Mouse (Mus musculus): Measurements from ENCODE around the gene Tctex1d4. TPM values are rescaled to one million over a fixed set of nuclear protein-coding genes. Genes with fewer than 3 reads are reported as not detected.

The Tctex1d4 gene
- polyA plus RNA-seq (2012; rRNA removed): 0.31 and 0.47 TPM in 2 replicates

DNA sequence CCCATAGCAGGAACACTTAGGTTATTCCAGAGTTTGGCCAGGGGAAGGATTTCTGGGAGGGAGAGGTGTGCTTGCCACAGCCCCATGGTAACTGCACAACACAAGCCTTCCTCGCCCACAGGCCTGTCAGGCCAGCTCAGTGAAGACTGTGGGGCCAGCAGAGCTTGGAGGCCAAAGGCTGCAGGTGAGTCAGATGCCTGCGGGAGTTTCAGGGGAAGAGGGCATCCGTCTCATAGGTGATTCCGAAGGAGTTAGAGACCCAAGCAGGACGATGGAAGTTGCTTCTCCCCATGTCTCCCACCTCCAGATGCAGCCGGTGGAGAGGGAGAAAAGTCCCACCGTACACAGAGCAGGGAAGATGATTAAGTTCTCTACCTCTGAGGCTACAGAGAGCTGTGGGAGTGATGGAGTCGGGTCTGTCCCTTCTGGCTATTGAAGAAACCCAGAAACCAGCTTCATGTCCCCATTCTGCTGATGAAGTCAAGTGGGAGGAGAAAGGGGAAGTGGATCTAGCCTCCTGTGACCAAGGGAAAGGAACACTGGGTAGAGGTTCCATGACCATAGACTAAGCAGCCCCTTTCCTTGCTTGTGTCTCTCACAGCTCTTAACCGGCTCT lies at the start of gene Tctex1d4:
TSS of gene Tctex1d4 (plus strand) at position 120 of the 616 bp plus-strand sequence.
- 66% methylated on average over 9 of the region's 9 CpGs for WGBS
- DNase-seq (ENCODE audit: low read depth, low spot score): no peak

- 75% methylated on average over 7 of the region's 7 CpGs for WGBS
- no peak for DNase-seq (ENCODE audit: low read depth, low spot score)
Measured at GRCm38 (mm10) chr4:117087948-117088640, 38.5 kb upstream of the Tctex1d4 start.

GRCm38 (mm10) chr4:117090586-117090985 lies 36.0 kb upstream of the Tctex1d4 start:
- 73% methylated on average over 7 of the region's 7 CpGs for whole genome bisulfite sequencing
- DNase-seq (ENCODE audit: low read depth, low spot score): no peak

- no peak for DNase-seq (ENCODE audit: low read depth, low spot score)
- 83% methylated on average over 3 of the region's 3 CpGs for WGBS
Measured at GRCm38 (mm10) chr4:117094626-117095361, 31.8 kb upstream of the Tctex1d4 start.

- WGBS: 4% methylated on average over 49 of the region's 50 CpGs
Measured at GRCm38 (mm10) chr4:117095551-117096452, 30.8 kb upstream of the Tctex1d4 start, which contains the start of gene Ptch2. Gene Ptch2 (plus strand): TSS chr4:117096075.

DNA sequence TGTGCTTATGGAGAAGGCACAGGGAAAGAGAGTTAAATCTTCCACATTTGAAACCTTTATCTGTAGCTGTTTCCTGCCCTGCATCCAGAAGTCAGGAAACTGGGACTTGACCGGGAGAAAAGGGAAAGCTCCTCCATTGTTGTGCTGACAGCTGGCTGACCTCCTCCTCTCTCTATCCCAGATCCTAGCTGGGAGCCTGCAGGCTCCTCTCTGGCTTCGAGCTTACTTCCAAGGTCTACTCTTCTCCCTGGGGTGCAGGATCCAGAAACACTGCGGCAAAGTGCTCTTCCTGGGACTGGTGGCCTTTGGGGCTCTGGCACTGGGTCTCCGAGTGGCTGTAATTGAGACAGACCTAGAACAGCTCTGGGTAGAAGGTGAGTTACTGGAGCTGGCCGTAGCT lies 29.9 kb upstream of the Tctex1d4 start:
- DNase-seq (ENCODE audit: low read depth, low spot score): no peak
- WGBS: 26% methylated on average over 5 of the region's 5 CpGs

More at GRCm38 (mm10) chr4:117095551-117096452, 30.8 kb upstream of the Tctex1d4 start, which contains the start of gene Ptch2:
- DNase-seq (ENCODE audit: low read depth, low spot score): no peak

- no peak for DNase-seq (ENCODE audit: low read depth, low spot score)
- 67% methylated on average over 8 of the region's 8 CpGs for WGBS
Measured at GRCm38 (mm10) chr4:117097969-117098763, 28.4 kb upstream of the Tctex1d4 start.

- no peak for DNase-seq (ENCODE audit: low read depth, low spot score)
- WGBS: 64% methylated on average over 2 of the region's 2 CpGs
Measured at GRCm38 (mm10) chr4:117098764-117099036, 27.9 kb upstream of the Tctex1d4 start.

DNA sequence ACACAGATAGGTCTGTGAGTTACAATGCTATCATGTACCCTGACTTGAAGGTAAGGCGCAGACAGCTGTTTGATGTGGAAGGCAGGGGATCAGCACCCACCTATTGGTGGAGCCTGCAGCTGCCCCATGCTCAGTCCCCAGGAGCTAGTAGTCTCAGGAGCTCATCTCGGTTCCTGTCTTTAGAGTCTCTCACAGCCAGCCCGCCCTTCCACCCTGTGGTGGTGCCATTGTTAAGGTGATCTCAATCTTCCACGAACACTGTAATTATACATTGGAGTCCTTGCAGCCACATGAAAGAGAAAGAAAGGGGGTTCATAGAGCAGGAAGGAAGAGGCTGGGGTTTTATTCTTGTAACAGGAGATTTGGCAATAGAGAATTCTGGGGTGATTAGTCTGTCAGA lies 26.6 kb upstream of the Tctex1d4 start:
- 73% methylated on average over 4 of the region's 4 CpGs for WGBS
- DNase-seq (ENCODE audit: low read depth, low spot score): no peak

GRCm38 (mm10) chr4:117101218-117101617 lies 25.4 kb upstream of the Tctex1d4 start:
- DNase-seq (ENCODE audit: low read depth, low spot score): no peak
- WGBS: 52% methylated on average over 7 of the region's 7 CpGs

DNA sequence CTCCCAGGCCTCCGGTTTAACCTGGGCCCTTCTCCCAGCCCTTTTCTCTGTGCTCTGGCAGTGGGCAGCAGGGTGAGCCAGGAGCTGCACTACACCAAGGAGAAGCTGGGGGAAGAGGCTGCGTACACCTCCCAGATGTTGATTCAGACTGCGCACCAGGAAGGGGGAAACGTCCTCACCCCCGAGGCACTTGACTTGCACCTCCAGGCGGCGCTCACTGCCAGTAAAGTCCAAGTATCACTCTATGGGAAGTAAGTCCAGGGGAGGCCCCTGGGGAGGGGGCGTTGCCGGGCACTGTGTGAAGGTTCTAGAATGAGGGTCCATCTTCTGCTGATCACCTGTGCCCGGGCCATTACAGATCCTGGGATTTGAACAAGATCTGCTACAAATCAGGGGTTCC lies 21.9 kb upstream of the Tctex1d4 start:
- no peak for DNase-seq (ENCODE audit: low read depth, low spot score)
- 74% methylated on average over 10 of the region's 10 CpGs for WGBS

DNA sequence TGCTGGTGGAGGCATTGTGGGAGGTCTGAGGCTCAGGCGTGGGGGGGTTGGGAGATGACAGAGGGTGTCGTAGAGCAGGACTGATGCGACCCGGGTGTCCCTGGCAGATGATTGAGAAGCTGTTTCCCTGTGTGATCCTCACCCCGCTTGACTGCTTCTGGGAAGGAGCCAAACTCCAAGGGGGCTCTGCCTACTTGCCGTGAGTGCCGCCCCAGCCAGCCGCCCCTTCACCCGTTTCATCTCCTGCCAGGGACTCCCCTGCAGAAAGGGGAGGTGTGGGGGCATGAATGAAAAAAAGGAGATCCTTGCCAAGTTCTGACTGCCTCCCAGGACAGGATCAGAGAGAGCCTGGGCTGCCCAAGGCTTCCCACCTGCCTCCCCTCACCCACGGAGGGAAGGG lies 21.5 kb upstream of the Tctex1d4 start:
- 52% methylated on average over 10 of the region's 10 CpGs for WGBS
- no peak for DNase-seq (ENCODE audit: low read depth, low spot score)

DNA sequence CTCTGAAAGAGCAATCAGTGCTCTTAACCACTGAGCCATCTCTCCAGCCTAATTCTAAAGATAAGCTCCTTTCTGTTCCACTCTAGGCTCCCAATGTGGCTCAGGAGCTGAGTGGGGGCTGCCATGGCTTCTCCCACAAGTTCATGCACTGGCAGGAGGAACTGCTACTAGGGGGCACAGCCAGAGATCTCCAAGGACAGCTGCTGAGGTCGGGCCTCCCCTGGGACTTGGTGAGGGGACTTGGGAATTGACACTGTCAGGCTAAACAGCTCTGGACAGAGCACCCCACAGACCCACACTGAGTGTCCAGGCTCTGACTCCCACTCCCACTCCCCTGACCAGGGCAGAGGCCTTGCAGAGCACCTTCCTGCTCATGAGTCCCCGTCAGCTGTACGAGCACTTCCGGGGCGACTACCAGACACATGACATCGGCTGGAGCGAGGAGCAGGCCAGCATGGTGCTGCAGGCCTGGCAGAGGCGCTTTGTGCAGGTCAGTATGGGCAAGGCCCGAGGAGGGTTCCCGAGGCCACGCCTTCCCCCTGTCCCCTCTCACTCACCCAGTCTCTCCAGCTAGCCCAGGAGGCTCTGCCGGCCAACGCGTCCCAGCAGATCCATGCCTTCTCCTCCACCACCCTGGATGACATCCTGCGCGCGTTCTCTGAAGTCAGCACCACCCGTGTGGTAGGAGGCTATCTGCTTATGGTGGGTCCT lies 18.6 kb upstream of the Tctex1d4 start:
- 87% methylated on average over 18 of the region's 18 CpGs for WGBS
- no peak for DNase-seq (ENCODE audit: low read depth, low spot score)

DNA sequence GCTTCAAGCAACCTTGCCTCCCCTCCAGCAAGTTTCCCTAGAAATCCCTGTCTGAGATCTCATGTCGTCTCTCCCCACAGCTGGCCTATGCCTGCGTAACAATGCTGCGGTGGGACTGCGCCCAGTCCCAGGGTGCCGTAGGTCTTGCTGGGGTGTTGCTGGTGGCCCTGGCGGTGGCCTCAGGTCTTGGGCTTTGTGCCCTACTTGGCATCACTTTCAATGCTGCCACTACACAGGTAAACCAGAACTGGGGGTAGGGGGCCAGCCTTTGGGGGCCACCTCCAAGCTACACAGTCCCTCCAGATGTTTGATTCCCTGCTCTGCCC lies 18.1 kb upstream of the Tctex1d4 start:
- 94% methylated on average over 6 of the region's 6 CpGs for WGBS
- DNase-seq (ENCODE audit: low read depth, low spot score): no peak

DNA sequence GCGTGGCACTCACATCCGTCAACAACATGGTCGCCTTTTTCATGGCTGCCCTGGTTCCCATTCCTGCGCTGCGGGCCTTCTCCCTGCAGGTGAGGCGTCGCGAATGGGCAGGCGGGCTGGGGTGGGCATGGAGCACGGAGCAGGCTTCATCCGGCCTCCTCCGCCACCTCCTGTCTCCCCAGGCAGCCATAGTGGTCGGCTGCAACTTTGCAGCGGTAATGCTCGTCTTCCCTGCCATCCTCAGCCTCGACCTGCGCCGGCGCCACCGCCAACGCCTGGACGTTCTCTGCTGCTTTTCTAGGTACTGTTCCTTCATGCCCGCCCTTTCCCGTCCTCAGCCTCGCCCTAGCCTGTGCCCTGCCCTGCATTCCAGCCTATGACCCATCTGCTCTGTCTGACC lies 17.3 kb upstream of the Tctex1d4 start:
- WGBS: 87% methylated on average over 25 of the region's 25 CpGs

GRCm38 (mm10) chr4:117110249-117110648 lies 16.3 kb upstream of the Tctex1d4 start:
- 75% methylated on average over 13 of the region's 13 CpGs for WGBS
- DNase-seq (ENCODE audit: low read depth, low spot score): no peak

More for the DNA sequence above, 17.3 kb upstream of the Tctex1d4 start:
- no peak for DNase-seq (ENCODE audit: low read depth, low spot score)

- 88% methylated on average over 11 of the region's 11 CpGs for WGBS
- no peak for DNase-seq (ENCODE audit: low read depth, low spot score)
Measured at GRCm38 (mm10) chr4:117110985-117111384, 15.6 kb upstream of the Tctex1d4 start.

GRCm38 (mm10) chr4:117113237-117113636 lies 13.4 kb upstream of the Tctex1d4 start:
- no peak for DNase-seq (ENCODE audit: low read depth, low spot score)
- 88% methylated on average over 1 of the region's 1 CpGs for WGBS

GRCm38 (mm10) chr4:117115592-117115991 lies 11.0 kb upstream of the Tctex1d4 start:
- no peak for DNase-seq (ENCODE audit: low read depth, low spot score)
- WGBS: 77% methylated on average over 5 of the region's 5 CpGs
